Mouse (Mus musculus) myocyte (in vitro differentiated cells): Measurements from ENCODE around the gene Gm11985.

Source experiments
- CEBPB ChIP-seq: IDR thresholded peaks from 2 replicates; pipeline ENCODE4 v1.6.1; 2011; ENCODE audit warnings: mild to moderate bottlenecking, moderate library complexity; ENCODE audit not compliant: poor library complexity, insufficient read depth, severe bottlenecking
- E2F4 ChIP-seq: IDR thresholded peaks from one replicate; pipeline ENCODE4 v1.6.1; 2011; ENCODE audit warnings: mild to moderate bottlenecking, control low read depth, moderate library complexity; ENCODE audit not compliant: insufficient read depth
- MAX ChIP-seq: IDR thresholded peaks from one replicate; pipeline ENCODE4 v1.6.1; 2011; ENCODE audit warnings: low read depth, mild to moderate bottlenecking, control low read depth
- MYOD1 ChIP-seq, 3 experiments: IDR thresholded peaks; one replicate each; pipeline ENCODE4 v1.6.1; 2011; ENCODE audit warnings: control low read depth in 2 of 3, low read depth in 2 of 3, mild to moderate bottlenecking in 2 of 3, moderate library complexity in 1 of 3; ENCODE audit not compliant: insufficient read length in 2 of 3, control insufficient read depth in 1 of 3
- MYOG ChIP-seq, 3 experiments: IDR thresholded peaks; one replicate each; pipeline ENCODE4 v1.6.1; 2011; ENCODE audit warnings: control low read depth in 2 of 3, low read depth in 2 of 3, mild to moderate bottlenecking in 2 of 3; ENCODE audit not compliant: insufficient read length in 2 of 3, control insufficient read depth in 1 of 3, insufficient read depth in 1 of 3
- POLR2A ChIP-seq: IDR thresholded peaks from one replicate; pipeline ENCODE4 v1.6.1; 2011; ENCODE audit warnings: low read depth, mild to moderate bottlenecking, control low read depth, moderate library complexity; ENCODE audit not compliant: insufficient read length
- POLR2AphosphoS2 ChIP-seq: IDR thresholded peaks from one replicate; pipeline ENCODE4 v1.6.1; 2011; ENCODE audit warnings: low read depth, control low read depth; ENCODE audit not compliant: insufficient read length
- REST ChIP-seq: IDR thresholded peaks from one replicate; pipeline ENCODE4 v1.6.1; 2011; ENCODE audit warnings: mild to moderate bottlenecking, control low read depth, moderate library complexity; ENCODE audit not compliant: insufficient read depth, insufficient read length
- SRF ChIP-seq: IDR thresholded peaks from one replicate; pipeline ENCODE4 v1.6.1; 2011; ENCODE audit warnings: low read depth; ENCODE audit not compliant: control insufficient read depth, insufficient read length
- TCF12 ChIP-seq: IDR thresholded peaks from one replicate; pipeline ENCODE4 v1.6.1; 2011; ENCODE audit warnings: mild to moderate bottlenecking, control low read depth; ENCODE audit not compliant: poor library complexity, insufficient read depth, severe bottlenecking
- USF1 ChIP-seq: IDR thresholded peaks from one replicate; pipeline ENCODE4 v1.6.1; 2011; ENCODE audit warnings: low read depth, mild to moderate bottlenecking, control low read depth, moderate library complexity

- no peak for TF ChIP-seq CEBPB
- TF ChIP-seq POLR2A: no peak
- no peak for TF ChIP-seq E2F4
- no peak for TF ChIP-seq MAX
- TF ChIP-seq USF1: no peak
- TF ChIP-seq TCF12: no peak
- no peak for TF ChIP-seq POLR2AphosphoS2
- TF ChIP-seq REST: no peak
- no peak for TF ChIP-seq SRF
- no peak for TF ChIP-seq MYOD1 (IDR thresholded peaks at IDR 0.05; ENCODE audit: control insufficient read depth in 1 of 3, insufficient read length in 2 of 3, low read depth in 2 of 3)
- no peak for TF ChIP-seq MYOG (IDR thresholded peaks at IDR 0.05; ENCODE audit: control insufficient read depth in 1 of 3, insufficient read depth in 1 of 3, insufficient read length in 2 of 3, low read depth in 2 of 3)
Observed at GRCm38 (mm10) chr11:7156427-7156826, 31.9 kb downstream of the Gm11985 start.
